Mouse (Mus musculus) liver, embryonic 16.5 days (tissue): ENCODE results near the gene Ppp3r2. TPM values are rescaled to one million over a fixed set of nuclear protein-coding genes. Genes with fewer than 3 reads are reported as not detected.

ENCODE experiments used
- polyA plus RNA-seq: library from polyadenylated mRNA; unstranded; fragments of >200 nt; fragmentation: Nextera tagmentation; extraction: Ambion mirVana; gene quantifications from 2 replicates; pipeline ENCODE4 v1.2.1, GENCODE M21; 2015

The Ppp3r2 gene
- polyA plus RNA-seq, 1 experiment from 2014 or later, result not detected

Other genes with a start within 250 kb of the Ppp3r2 start
- 0.86 and 1.1 TPM in 2 replicates for gene Acnat1, start 208.1 kb downstream of the Ppp3r2 start, polyA plus RNA-seq
- gene Baat, start 175.5 kb downstream of the Ppp3r2 start, polyA plus RNA-seq, result 2.9 and 3.3 TPM in 2 replicates
- gene Mrpl50, start 160.9 kb downstream of the Ppp3r2 start, polyA plus RNA-seq, result 54.4 and 56.9 TPM in 2 replicates
- gene Zfp189, start 160.8 kb downstream of the Ppp3r2 start, polyA plus RNA-seq, result 3.5 and 3.8 TPM in 2 replicates
- gene Aldob, start 132.5 kb downstream of the Ppp3r2 start, polyA plus RNA-seq, result 479 and 529 TPM in 2 replicates
- 5.6 and 6.1 TPM in 2 replicates for gene Tmem246, start 84.1 kb downstream of the Ppp3r2 start, polyA plus RNA-seq
- 13.6 and 13.7 TPM in 2 replicates for gene Rnf20, start 50.0 kb downstream of the Ppp3r2 start, polyA plus RNA-seq
- gene Grin3a, start 163.7 kb upstream of the Ppp3r2 start, polyA plus RNA-seq, result 0.01 and 0.02 TPM in 2 replicates